Mouse (Mus musculus) central nervous system, embryonic 18 days (tissue): ENCODE results near the gene Tmed6. TPM values are rescaled to one million over a fixed set of nuclear protein-coding genes. Genes with fewer than 3 reads are reported as not detected.

Source experiments
- polyA plus RNA-seq: library from polyadenylated mRNA; depleted of rRNA; stranded (reverse); fragments of >200 nt; gene quantifications from 2 replicates; pipeline ENCODE4 v1.2.3, GENCODE M21; 2012; rRNA removed

Tmed6 gene
- not detected in 2 replicates for polyA plus RNA-seq

DNA sequence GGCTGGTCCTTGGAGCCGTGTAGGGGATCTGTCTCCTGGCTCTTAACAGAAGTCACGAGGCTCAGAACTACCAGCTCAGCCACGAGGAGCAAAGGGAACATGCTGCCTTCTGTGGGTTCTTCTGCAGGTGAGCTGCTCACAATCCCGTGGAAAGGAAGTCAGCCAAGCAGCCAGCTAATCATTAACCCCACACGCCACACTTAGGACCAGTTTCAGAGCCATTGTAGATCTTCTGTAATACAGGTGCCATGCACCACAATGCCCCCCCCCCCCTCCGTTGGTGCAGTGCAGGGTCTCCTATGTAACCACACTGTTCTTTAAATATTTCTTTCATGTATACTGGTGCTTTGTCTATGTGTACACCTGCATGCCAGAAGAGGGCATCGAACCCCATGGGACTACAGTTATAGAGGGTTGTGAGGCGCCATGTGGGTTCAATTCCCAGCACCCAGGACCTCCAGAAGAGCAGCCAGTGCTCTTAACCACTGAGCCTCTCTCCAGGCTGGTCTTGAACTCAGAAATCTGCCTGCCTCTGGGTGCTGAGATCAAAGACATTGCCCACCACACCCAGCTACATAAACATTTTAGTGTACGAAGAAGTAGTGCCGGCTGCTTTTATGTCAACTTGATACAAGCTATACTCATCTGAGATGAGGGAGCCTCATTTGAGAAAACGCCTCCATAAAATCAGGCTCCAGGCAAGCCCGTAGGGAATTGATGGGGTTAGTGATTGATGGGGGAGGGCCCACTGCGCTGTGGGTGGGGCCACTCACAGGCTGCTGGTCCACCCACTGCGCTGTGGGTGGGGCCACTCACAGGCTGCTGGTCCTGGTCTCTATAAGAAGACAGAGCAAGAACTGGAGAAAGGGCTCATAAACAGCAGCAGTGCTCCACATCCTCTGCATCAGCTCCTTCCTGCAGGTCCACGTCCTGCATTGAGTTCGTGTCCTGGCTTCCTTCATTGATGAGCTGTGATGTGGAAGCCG lies at the start of gene Tmed6:
Gene Tmed6, minus strand, starts transcription at position 134 of the 986 bp plus-strand sequence.

DNA sequence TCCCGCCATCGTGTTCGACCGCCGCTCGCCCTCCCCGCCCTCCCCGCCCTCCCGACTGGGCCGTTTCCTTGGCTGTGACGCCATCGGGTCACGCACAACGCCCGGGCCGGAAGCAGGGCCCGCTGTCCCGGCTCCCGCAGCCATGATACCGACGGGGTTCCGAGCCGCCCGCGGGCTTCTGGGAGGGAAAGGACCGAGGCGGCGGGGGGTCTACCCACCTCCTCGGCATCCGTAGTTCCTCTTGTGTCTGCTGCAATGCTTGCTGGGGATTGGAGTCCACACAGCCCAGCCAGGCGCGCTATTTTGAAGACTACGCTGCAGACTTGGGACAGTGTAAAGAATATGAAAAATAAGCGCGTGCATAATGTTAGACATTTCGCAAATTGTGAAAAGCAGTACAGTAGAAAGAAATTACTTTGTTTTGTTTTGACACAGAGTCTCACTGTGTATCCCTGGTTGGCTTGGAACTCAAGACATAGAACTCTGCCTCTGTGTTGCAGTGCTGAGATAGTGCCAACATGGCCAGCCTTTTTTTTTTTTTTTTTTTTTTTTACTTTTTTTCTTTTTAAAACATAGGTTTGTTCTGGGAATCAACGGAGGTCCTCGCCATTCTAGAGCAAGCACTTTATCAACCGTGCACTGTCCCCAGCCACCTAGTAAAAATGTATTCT lies 31.1 kb upstream of the Tmed6 start, which contains the start of gene Terf2:
Gene Terf2, minus strand, starts transcription at position 182 of the 671 bp plus-strand sequence.

DNA sequence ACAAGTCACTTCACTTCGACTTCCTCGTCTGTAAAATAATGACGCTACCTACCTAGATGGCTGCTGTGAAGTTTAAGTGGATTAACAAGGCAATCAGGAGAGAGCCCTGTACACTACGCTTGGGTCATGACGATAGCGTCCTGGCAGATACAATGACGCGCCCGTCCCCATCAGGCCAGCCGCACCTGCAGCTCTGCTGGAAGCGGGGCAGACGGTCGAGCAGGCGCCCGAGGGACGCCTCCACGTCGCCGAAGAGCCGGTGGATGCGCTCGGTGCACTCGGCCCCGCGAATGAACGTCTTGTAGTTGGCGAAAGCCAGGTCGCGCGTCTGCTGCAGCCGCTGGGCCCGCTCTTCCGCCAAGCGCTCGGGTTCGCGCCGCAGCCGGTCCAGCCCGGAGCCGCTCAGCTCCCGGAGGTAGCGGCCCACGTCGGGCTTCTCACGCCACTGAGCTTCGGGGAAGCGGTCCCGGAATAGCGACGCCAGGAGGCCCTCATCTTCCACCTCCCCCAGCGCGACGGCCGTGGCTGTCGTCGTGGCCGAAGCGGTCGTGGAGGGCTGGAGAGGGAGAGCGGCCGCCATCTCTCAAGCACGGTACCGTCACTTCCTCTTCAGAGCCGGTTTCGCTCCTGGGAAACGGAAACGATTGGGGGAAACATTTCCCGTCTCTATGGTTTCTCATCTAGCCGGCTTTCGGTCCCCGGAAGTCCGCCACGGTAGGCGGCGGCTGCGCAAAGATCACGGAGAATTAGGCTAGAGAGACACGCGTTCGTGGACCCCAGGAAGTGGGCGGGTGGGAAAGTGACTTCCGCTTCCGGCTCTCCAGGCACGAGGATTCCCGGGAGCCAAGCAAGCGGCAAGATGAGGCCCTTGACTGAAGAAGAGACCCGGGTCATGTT lies 9.1 kb downstream of the Tmed6 start, which contains the start of the genes Cog8 and Nip7:
Gene Cog8, minus strand, starts transcription at position 614 of the 897 bp plus-strand sequence.
Gene Nip7, plus strand, starts transcription at position 802 of the 897 bp plus-strand sequence.

DNA sequence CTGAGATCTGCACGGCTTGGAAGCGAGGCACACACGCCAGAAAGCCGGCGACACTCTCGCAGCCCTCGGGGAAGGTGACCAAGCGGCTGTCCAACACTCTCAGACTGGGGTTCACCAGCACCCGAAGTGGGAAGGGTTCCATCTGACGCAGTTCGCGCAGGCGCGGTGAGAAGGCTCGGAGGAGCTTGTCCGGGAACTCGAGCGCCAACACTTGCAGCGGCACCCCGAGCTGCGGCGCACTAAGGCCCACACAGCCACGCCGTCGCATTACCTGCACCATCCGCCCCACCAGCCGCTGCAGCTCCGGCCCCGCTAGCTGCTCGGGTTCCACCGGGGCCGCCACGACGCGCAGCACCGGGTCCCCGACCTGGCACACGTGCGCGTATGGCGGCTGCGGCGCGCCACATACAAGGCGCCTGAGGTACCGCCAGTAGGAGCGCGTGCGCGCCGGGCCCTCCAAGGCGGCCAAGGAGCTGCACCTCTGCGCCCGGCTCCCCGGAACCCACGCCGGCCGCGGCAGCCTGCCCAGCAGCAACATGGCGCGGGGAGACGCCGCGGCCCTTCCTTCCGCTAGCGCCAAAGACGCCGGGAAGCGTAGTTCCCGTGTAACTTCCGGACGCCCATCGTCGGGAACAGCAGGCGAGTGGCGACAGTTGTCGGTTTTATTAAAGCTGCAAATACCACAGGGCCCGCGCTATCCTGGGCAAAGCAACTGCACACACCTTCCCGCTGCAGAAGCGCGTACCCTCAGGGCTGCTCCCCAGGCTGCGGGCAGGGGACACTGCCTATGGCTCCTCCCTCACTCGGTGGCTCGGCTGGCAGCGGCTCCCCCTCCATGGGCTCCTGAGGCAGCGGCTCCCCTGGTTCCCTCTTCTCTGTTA lies 17.1 kb downstream of the Tmed6 start, which contains the start of gene Pdf:
Gene Pdf, minus strand, starts transcription at position 554 of the 881 bp plus-strand sequence.

DNA sequence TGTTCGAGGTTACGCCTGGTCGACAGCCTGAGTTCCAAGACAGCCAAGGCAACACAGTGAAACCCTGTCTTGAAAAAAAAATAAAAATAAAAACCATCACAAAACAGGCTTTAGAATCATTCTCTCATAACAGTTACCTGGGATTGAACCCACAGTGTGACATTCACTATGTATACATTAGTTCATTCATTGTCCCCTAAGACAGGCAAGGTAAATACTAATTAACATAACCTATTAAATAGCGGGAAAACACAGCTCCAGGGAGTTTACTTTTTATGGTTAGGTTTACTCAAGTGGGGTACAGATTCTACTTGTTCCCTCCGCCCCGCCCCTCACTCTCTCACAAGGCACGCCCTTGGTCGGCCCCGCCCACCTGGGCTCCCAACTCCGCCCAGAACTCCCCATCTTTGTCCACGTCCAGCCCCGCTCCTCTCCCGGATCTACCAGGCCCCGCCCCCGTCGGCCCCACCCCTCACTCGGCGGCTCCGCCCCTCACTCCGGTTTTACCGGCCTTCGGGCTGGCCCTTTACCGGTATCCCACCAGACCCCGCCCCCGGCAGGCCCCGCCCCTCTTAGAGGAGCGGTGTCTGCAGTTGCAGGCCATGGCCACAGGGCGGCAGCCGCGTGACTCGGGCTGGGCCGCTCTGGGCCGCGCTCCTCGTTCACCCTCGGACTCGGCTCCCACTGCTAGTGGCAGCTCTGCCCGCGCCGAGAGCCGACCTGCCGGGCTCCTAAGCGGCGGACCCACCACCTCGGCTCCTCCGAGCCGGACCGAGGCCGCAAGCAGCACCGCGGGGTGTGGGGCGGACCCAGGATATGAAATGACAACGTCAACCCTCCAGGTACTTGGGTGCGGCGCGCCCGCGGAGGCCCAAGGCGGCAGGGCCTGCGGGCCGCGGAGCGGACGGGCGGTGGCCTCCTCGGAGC lies 34.5 kb downstream of the Tmed6 start, which contains the start of gene Vps4a:
Gene Vps4a, plus strand, starts transcription at position 573 of the 927 bp plus-strand sequence.

Other genes starting within 250 kb of the Tmed6 start
- gene Has3, start 195.4 kb downstream of the Tmed6 start, polyA plus RNA-seq, result 9.6 and 10.7 TPM in 2 replicates
- 37.3 and 38.0 TPM in 2 replicates for gene Utp4, start 172.0 kb downstream of the Tmed6 start, polyA plus RNA-seq
- 4.1 and 5.0 TPM in 2 replicates for gene Sntb2, start 129.9 kb downstream of the Tmed6 start, polyA plus RNA-seq
- gene Vps4a, start 34.4 kb downstream of the Tmed6 start, polyA plus RNA-seq, result 102 and 108 TPM in 2 replicates
- gene Pdf, start 17.0 kb downstream of the Tmed6 start, polyA plus RNA-seq, result 26.0 and 27.5 TPM in 2 replicates
- gene Cog8, start 9.0 kb downstream of the Tmed6 start, polyA plus RNA-seq, result 44.9 and 47.7 TPM in 2 replicates
- 69.9 and 80.6 TPM in 2 replicates for gene Nip7, start 8.8 kb downstream of the Tmed6 start, polyA plus RNA-seq
- gene Terf2, start 30.9 kb upstream of the Tmed6 start, polyA plus RNA-seq, result 39.5 and 42.7 TPM in 2 replicates
- gene Cyb5b, start 85.0 kb upstream of the Tmed6 start, polyA plus RNA-seq, result 96.2 and 104 TPM in 2 replicates
- 28.1 and 30.4 TPM in 2 replicates for gene Nfat5, start 227.8 kb upstream of the Tmed6 start, polyA plus RNA-seq